Mouse (Mus musculus) kidney, adult 18-20 months (tissue): ENCODE results near the gene Fam120a.
A peak's percentile ranks its signal among the peaks of the same experiment; 100 is the strongest.

Source experiments
- DNase-seq: peaks from one replicate; pipeline ENCODE4 v3.0.0; 2021

Gene Fam120a

GRCm38 (mm10) chr13:48965559-48966525, 2.0 kb downstream of the Fam120a start:
- DNase-seq = peak; percentile 47

- no peak for DNase-seq
Observed at GRCm38 (mm10) chr13:48964850-48965249, 3.0 kb downstream of the Fam120a start.

- DNase-seq = no peak
Observed at GRCm38 (mm10) chr13:48963111-48963510, 4.7 kb downstream of the Fam120a start.

- peak; percentile 21 for DNase-seq
Observed at GRCm38 (mm10) chr13:48962519-48962918, 5.3 kb downstream of the Fam120a start.

- DNase-seq = no peak
Observed at GRCm38 (mm10) chr13:48958608-48959007, 9.2 kb downstream of the Fam120a start.

GRCm38 (mm10) chr13:48954825-48955224, 13.0 kb downstream of the Fam120a start:
- DNase-seq = no peak

- DNase-seq = no peak
Observed at GRCm38 (mm10) chr13:48950600-48951241, 17.1 kb downstream of the Fam120a start.

- no peak for DNase-seq
Observed at GRCm38 (mm10) chr13:48948951-48949350, 18.9 kb downstream of the Fam120a start.

- DNase-seq = no peak
Observed at GRCm38 (mm10) chr13:48944571-48944970, 23.2 kb downstream of the Fam120a start.

- DNase-seq = no peak
Observed at GRCm38 (mm10) chr13:48942471-48942870, 25.3 kb downstream of the Fam120a start.

GRCm38 (mm10) chr13:48941773-48942172, 26.0 kb downstream of the Fam120a start:
- DNase-seq = no peak

GRCm38 (mm10) chr13:48934597-48934996, 33.2 kb downstream of the Fam120a start:
- DNase-seq = no peak

- DNase-seq = no peak
Observed at GRCm38 (mm10) chr13:48932692-48933091, 35.1 kb downstream of the Fam120a start.

- DNase-seq = no peak
Observed at GRCm38 (mm10) chr13:48931687-48932086, 36.1 kb downstream of the Fam120a start.

- DNase-seq = no peak
Observed at GRCm38 (mm10) chr13:48931232-48931631, 36.6 kb downstream of the Fam120a start.

- no peak for DNase-seq
Observed at GRCm38 (mm10) chr13:48929535-48930110, 38.2 kb downstream of the Fam120a start.

- DNase-seq = no peak
Observed at GRCm38 (mm10) chr13:48927609-48928008, 40.2 kb downstream of the Fam120a start.

GRCm38 (mm10) chr13:48922712-48923111, 45.1 kb downstream of the Fam120a start:
- DNase-seq = no peak

GRCm38 (mm10) chr13:48921256-48921655, 46.6 kb downstream of the Fam120a start:
- DNase-seq = no peak

GRCm38 (mm10) chr13:48919756-48920415, 47.9 kb downstream of the Fam120a start:
- no peak for DNase-seq

- no peak for DNase-seq
Observed at GRCm38 (mm10) chr13:48917113-48917599, 50.7 kb downstream of the Fam120a start.

GRCm38 (mm10) chr13:48913680-48914079, 54.1 kb downstream of the Fam120a start:
- DNase-seq = no peak

GRCm38 (mm10) chr13:48913141-48913540, 54.7 kb downstream of the Fam120a start:
- no peak for DNase-seq
